Mouse (Mus musculus): ENCODE data around the gene Stat4. TPM values are rescaled to one million over a fixed set of nuclear protein-coding genes. Genes with fewer than 3 reads are reported as not detected.

Gene Stat4
- total and polyA plus RNA-seq, 3 experiments: 11.4 to 17.5 (median 16.7) TPM

- dilution Hi-C loops (cut with MboI; ENCODE audit: extremely low pct_ligation_motif_present, extremely low pct_unique_long_range_greater_than_20kb, low sequenced_read_pairs): no loop called here
- peaks cover 13 to 31% of the 10 kb centered on the region in 2 experiments for H3K4me1 ChIP-seq (ENCODE audit: control insufficient read depth in 1 of 2, insufficient read depth in 2 of 2)
- in situ Hi-C loops (cut with MboI; ENCODE audit: low pct_ligation_motif_present, low pct_unique_long_range_greater_than_20kb, low sequenced_read_pairs): no loop called here
- no peaks in the 10 kb centered on the region for H3K9me3 ChIP-seq (replicated peaks; ENCODE audit: low read length)
- no peak for TF ChIP-seq RAD21 (IDR thresholded peaks at IDR 0.05; ENCODE audit: low read depth, low read length)
- 0 out of 2 replicates have a peak, but pooled peaks have one; percentile 26 for TF ChIP-seq MAFK (IDR thresholded peaks at IDR 0.05; ENCODE audit: insufficient replicate concordance, low read length)
- no peak overlapping the region for H3K9ac ChIP-seq (ENCODE audit: insufficient read depth, low read depth)
- DNase-seq (ENCODE audit: extremely low read depth): no peak
- peaks cover 2 to 8% of the 10 kb centered on the region in 2 experiments for H3K36me3 ChIP-seq (replicated peaks in 1 of 2; ENCODE audit: control insufficient read depth in 1 of 2, insufficient read depth in 1 of 2, low read length in 1 of 2)
- H3K4me2 ChIP-seq (ENCODE audit: insufficient read depth, low read depth, poor library complexity, severe bottlenecking): no peak overlapping the region
- no peak overlapping the region for H3K4me3 ChIP-seq (replicated peaks in 1 of 3; ENCODE audit: low read depth in 2 of 3, low read length in 2 of 3, poor library complexity in 1 of 3)
- no peak overlapping the region for H3K27ac ChIP-seq (ENCODE audit: insufficient read depth, low read depth)
- no peaks in the 10 kb centered on the region; the same call in 1 of the 2 replicates for H3K79me2 ChIP-seq (replicated peaks; ENCODE audit: control insufficient read depth, extremely low read depth, insufficient read depth, poor library complexity, severe bottlenecking)
- H3K27me3 ChIP-seq (replicated peaks): no peaks in the 10 kb centered on the region
Observed at GRCm38 (mm10) chr1:52011227-52011626, 24.3 kb downstream of the Stat4 start.

- in situ Hi-C loops (cut with MboI; ENCODE audit: low pct_ligation_motif_present, low pct_unique_long_range_greater_than_20kb, low sequenced_read_pairs) (no loop called here), dilution Hi-C loops (cut with MboI; ENCODE audit: extremely low pct_ligation_motif_present, extremely low pct_unique_long_range_greater_than_20kb, low sequenced_read_pairs) (no loop called here)
- Histone ChIP-seq H3K27me3 (replicated peaks) (no peaks in the 10 kb centered on the region), H3K36me3 (replicated peaks in 1 of 2; ENCODE audit: control insufficient read depth in 1 of 2, insufficient read depth in 1 of 2, low read length in 1 of 2) (peaks cover 2 to 8% of the 10 kb centered on the region in 2 experiments), H3K4me1 (ENCODE audit: control insufficient read depth in 1 of 2, insufficient read depth in 2 of 2) (peaks cover 13 to 30% of the 10 kb centered on the region in 2 experiments), H3K9me3 (replicated peaks; ENCODE audit: low read length) (no peaks in the 10 kb centered on the region), H3K4me3 (replicated peaks in 1 of 3; ENCODE audit: low read depth in 2 of 3, low read length in 2 of 3, poor library complexity in 1 of 3) (no peak overlapping the region), H3K4me2 (ENCODE audit: insufficient read depth, low read depth, poor library complexity, severe bottlenecking) (no peak overlapping the region), H3K9ac (ENCODE audit: insufficient read depth, low read depth) (no peak overlapping the region), H3K79me2 (replicated peaks; ENCODE audit: control insufficient read depth, extremely low read depth, insufficient read depth, poor library complexity, severe bottlenecking) (no peaks in the 10 kb centered on the region; the same call in 1 of the 2 replicates), H3K27ac (ENCODE audit: insufficient read depth, low read depth) (no peak overlapping the region)
- no peak for DNase-seq (ENCODE audit: extremely low read depth)
- TF ChIP-seq E2F4 (IDR thresholded peaks at IDR 0.05; ENCODE audit: insufficient replicate concordance, low read depth, low read length): no peak
- TF ChIP-seq CHD1 (IDR thresholded peaks at IDR 0.05; ENCODE audit: low read depth, low read length): no peak
- no peak for TF ChIP-seq MEF2A (IDR thresholded peaks at IDR 0.05; ENCODE audit: borderline replicate concordance, low read depth, low read length)
- no peak for TF ChIP-seq MXI1 (IDR thresholded peaks at IDR 0.05; ENCODE audit: low read depth, low read length)
- no peak for TF ChIP-seq ZNF384 (IDR thresholded peaks at IDR 0.05; ENCODE audit: low read depth, low read length)
- no peak for TF ChIP-seq ZMIZ1 (IDR thresholded peaks at IDR 0.05; ENCODE audit: low read depth, low read length)
- no peak for TF ChIP-seq JUND (conservative IDR thresholded peaks at IDR 0.05; ENCODE audit: low read depth, low read length)
- no peak for TF ChIP-seq IRF4 (IDR thresholded peaks at IDR 0.05; ENCODE audit: low read depth, low read length)
- no peak for TF ChIP-seq RAD21 (IDR thresholded peaks at IDR 0.05; ENCODE audit: low read depth, low read length)
- no peak for TF ChIP-seq ETS1 (conservative IDR thresholded peaks at IDR 0.05; ENCODE audit: low read depth, low read length)
- no peak for TF ChIP-seq MYC (IDR thresholded peaks at IDR 0.05; ENCODE audit: low read depth, low read length)
- TF ChIP-seq TCF12 (IDR thresholded peaks at IDR 0.05; ENCODE audit: low read depth, low read length): no peak
- TF ChIP-seq HCFC1 (IDR thresholded peaks at IDR 0.05; ENCODE audit: low read depth, low read length): no peak
- TF ChIP-seq SIN3A (IDR thresholded peaks at IDR 0.05; ENCODE audit: low read length): no peak
- no peak for TF ChIP-seq UBTF (IDR thresholded peaks at IDR 0.05; ENCODE audit: low read depth, low read length)
- no peak for TF ChIP-seq EP300 (IDR thresholded peaks at IDR 0.05; ENCODE audit: low read length)
- no peak for TF ChIP-seq MAZ (IDR thresholded peaks at IDR 0.05; ENCODE audit: low read depth, low read length)
- TF ChIP-seq PAX5 (IDR thresholded peaks at IDR 0.05; ENCODE audit: low read length): no peak
Observed at GRCm38 (mm10) chr1:52012231-52012630, 25.3 kb downstream of the Stat4 start.
